Mouse (Mus musculus) kidney, adult 2 months (tissue): Measurements from ENCODE around the gene Galnt17.

Source experiments
- CTCF ChIP-seq: fragments of 200-500 bp; conservative IDR thresholded peaks from 2 replicates; pipeline ENCODE4 v1.5.1; 2011; ENCODE audit warnings: low read depth, mild to moderate bottlenecking, control low read depth, low read length, moderate library complexity, mixed read lengths; ENCODE audit not compliant: insufficient read depth, insufficient read length
- POLR2A ChIP-seq: fragments of 200-500 bp; IDR thresholded peaks from one replicate; pipeline ENCODE4 v1.6.1; 2011; ENCODE audit warnings: low read depth, low read length, control low read depth

DNA sequence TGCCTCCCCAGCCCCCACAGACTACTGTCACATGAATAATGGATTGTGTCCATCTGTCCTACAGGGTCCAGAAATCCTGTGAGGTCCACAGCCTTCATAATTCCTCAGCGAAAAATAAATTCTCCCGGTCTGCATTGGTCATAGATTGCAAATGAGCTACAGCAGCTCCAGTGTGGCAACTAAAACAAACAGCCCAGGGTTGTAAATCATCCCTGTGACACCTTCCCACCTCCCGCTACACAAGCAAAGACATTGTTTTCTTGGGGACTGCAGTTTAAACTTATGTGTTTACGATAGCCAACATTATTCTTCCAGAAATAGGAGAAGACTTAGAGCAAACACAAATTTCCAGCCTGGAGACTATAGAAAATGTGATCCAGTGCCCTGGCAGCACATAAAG is 150.4 kb downstream of the Galnt17 start:
- TF ChIP-seq POLR2A (no peak), CTCF (no peak)
